Mouse (Mus musculus) embryonic facial prominence, embryonic 14.5 days (tissue): ENCODE measurements around the gene Dph2. TPM values are rescaled to one million over a fixed set of nuclear protein-coding genes. Genes with fewer than 3 reads are reported as not detected.
A peak's percentile ranks its signal among the peaks of the same experiment; 100 is the strongest.

ENCODE experiments used
- ATAC-seq: fragments of 200-750 bp; cut with Nextera tagmentation; 2 replicates; pipeline ENCODE4 v1.8.0; 2017; ENCODE audit warnings: low read depth, moderate number of reproducible peaks, moderate TSS enrichment
- DNase-seq: peaks from one replicate; pipeline ENCODE4 v3.0.0-alpha.2; 2015; ENCODE audit warnings: low spot score
- H3K27ac ChIP-seq: fragments of 300-500 bp; sonication (generic); replicated peaks from 2 replicates; pipeline ENCODE4 v1.5.1; 2014; ENCODE audit warnings: low read depth, mild to moderate bottlenecking, low read length, moderate library complexity
- H3K27me3 ChIP-seq: fragments of 300-500 bp; sonication (generic); replicated peaks from 2 replicates; pipeline ENCODE4 v1.6.1; 2014; ENCODE audit warnings: low read length; ENCODE audit not compliant: control insufficient read depth, insufficient read depth
- H3K36me3 ChIP-seq: fragments of 300-500 bp; sonication (generic); 2 replicates; pipeline ENCODE4 v1.6.1; 2014; ENCODE audit warnings: low read length, mixed read lengths; ENCODE audit not compliant: control insufficient read depth, insufficient read depth
- H3K4me1 ChIP-seq: fragments of 300-500 bp; sonication (generic); 2 replicates; pipeline ENCODE4 v1.6.1; 2014; ENCODE audit warnings: antibody characterized with exemption, low read length; ENCODE audit not compliant: control insufficient read depth, insufficient read depth
- H3K4me2 ChIP-seq: fragments of 300-500 bp; sonication (generic); 2 replicates; pipeline ENCODE4 v1.6.1; 2014; ENCODE audit warnings: low read depth, mild to moderate bottlenecking, low read length, moderate library complexity, mixed read lengths
- H3K4me3 ChIP-seq: fragments of 300-500 bp; sonication (generic); 2 replicates; pipeline ENCODE4 v1.5.1; 2014; ENCODE audit warnings: low read depth, mild to moderate bottlenecking, low read length
- H3K9ac ChIP-seq: fragments of 300-500 bp; sonication (generic); 2 replicates; pipeline ENCODE4 v1.6.1; 2014; ENCODE audit warnings: low read depth, mild to moderate bottlenecking, low read length, moderate library complexity, mixed read lengths
- H3K9me3 ChIP-seq: fragments of 300-500 bp; sonication (generic); 2 replicates; pipeline ENCODE4 v1.6.1; 2016; ENCODE audit warnings: low read length; ENCODE audit not compliant: control insufficient read depth
- WGBS: fragments of 180-500 bp; shearing (Covaris S2); extraction: QIAGEN DNeasy Blood & Tissue Kit; methylation state at CpG from one replicate; pipeline ENCODE4 v1.1.7; 2014; 5-methylcytosine and 5-hydroxymethylcytosine counted together
- polyA plus RNA-seq: library from polyadenylated mRNA; unstranded; fragments of >200 nt; fragmentation: Nextera tagmentation; extraction: Ambion mirVana; gene quantifications from 2 replicates; pipeline ENCODE4 v1.2.1, GENCODE M21; 2014

The Dph2 gene
- 13.4 and 15.0 TPM in 2 replicates for polyA plus RNA-seq

- peak within 1 kb of the TSS; percentile 61 for H3K9ac ChIP-seq
- H3K4me3 ChIP-seq: peak within 1 kb of the TSS; percentile 73
- no peaks in the 10 kb centered on the region for H3K9me3 ChIP-seq
- H3K27me3 ChIP-seq: no peaks in the 10 kb centered on the region
- peak within 1 kb of the TSS; percentile 75 for H3K4me2 ChIP-seq
- H3K36me3 ChIP-seq: peaks cover 30% of the 10 kb centered on the region
- H3K27ac ChIP-seq: no peak within 1 kb of the TSS
- WGBS: 1% methylated on average over 21 of the region's 21 CpGs
- DNase-seq: peak; percentile 97
- ATAC-seq: peak; percentile 91
- 0 out of 2 replicates have a peak, but pooled peaks cover 11% of the 10 kb centered on the region for H3K4me1 ChIP-seq
Observed at GRCm38 (mm10) chr4:117891738-117892161, at the start of gene Dph2. Gene Dph2, minus strand, starts transcription at chr4:117892032.

- no peak for ATAC-seq
- H3K9ac ChIP-seq: no peak overlapping the region
- H3K9me3 ChIP-seq: no peaks in the 10 kb centered on the region
- no peaks in the 10 kb centered on the region for H3K27me3 ChIP-seq
- no peak overlapping the region for H3K4me2 ChIP-seq
- no peak overlapping the region for H3K27ac ChIP-seq
- H3K36me3 ChIP-seq: peaks cover 29% of the 10 kb centered on the region; the same call in 1 of the 2 replicates
- WGBS: 94% methylated on average over 5 of the region's 5 CpGs
- DNase-seq: no peak
- no peak overlapping the region for H3K4me3 ChIP-seq
- H3K4me1 ChIP-seq: no peaks in the 10 kb centered on the region
Observed at GRCm38 (mm10) chr4:117936964-117937363, 45.1 kb upstream of the Dph2 start.

DNA sequence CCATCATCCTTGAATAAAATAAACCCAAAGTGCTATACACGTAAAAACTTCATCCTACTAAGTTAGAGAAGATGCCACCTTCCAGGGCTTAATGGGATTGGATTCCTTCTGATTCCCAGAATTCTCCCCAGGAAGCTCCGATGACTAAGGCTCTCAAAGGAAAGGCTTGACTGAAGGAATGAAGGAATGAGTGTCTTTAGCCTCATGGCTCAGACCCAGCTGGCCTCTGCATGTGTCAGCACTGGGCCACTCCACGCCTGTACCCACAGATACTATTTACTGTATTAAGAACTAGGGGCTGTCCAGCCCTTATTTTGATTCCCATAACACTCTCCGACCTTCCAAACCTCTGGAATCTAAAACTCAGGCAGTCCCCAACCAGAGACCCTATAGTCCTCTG, 42.2 kb upstream of the Dph2 start:
- no peak overlapping the region for H3K4me2 ChIP-seq
- H3K27ac ChIP-seq: no peak overlapping the region
- H3K4me3 ChIP-seq: no peak overlapping the region
- ATAC-seq (no peak), DNase-seq (no peak)
- H3K36me3 ChIP-seq: 0 out of 2 replicates have a peak, but pooled peaks cover 15% of the 10 kb centered on the region
- H3K4me1 ChIP-seq: peaks cover 5% of the 10 kb centered on the region; the same call in 1 of the 2 replicates
- peaks cover 3% of the 10 kb centered on the region for H3K27me3 ChIP-seq
- 82% methylated on average over 4 of the region's 4 CpGs for WGBS
- H3K9ac ChIP-seq: no peak overlapping the region
- H3K9me3 ChIP-seq: no peaks in the 10 kb centered on the region

GRCm38 (mm10) chr4:117933248-117933647, 41.4 kb upstream of the Dph2 start:
- H3K4me2 ChIP-seq: no peak overlapping the region
- H3K36me3 ChIP-seq: 0 out of 2 replicates have a peak, but pooled peaks cover 10% of the 10 kb centered on the region
- no peak overlapping the region for H3K4me3 ChIP-seq
- H3K27me3 ChIP-seq: peaks cover 9% of the 10 kb centered on the region
- peaks cover 11% of the 10 kb centered on the region; the same call in 1 of the 2 replicates for H3K4me1 ChIP-seq
- no peak overlapping the region for H3K9ac ChIP-seq
- no peaks in the 10 kb centered on the region for H3K9me3 ChIP-seq
- DNase-seq (no peak), ATAC-seq (no peak)
- no peak overlapping the region for H3K27ac ChIP-seq
- WGBS: 77% methylated on average over 5 of the region's 5 CpGs

- Histone ChIP-seq H3K9ac (peak within 1 kb of the TSS; percentile 64), H3K27me3 (peaks cover 34% of the 10 kb centered on the region), H3K4me2 (peak within 1 kb of the TSS; percentile 93), H3K27ac (no peak within 1 kb of the TSS), H3K4me3 (peak within 1 kb of the TSS; percentile 48), H3K36me3 (peaks cover 5% of the 10 kb centered on the region; the same call in 1 of the 2 replicates), H3K4me1 (peaks cover 15% of the 10 kb centered on the region; the same call in 1 of the 2 replicates), H3K9me3 (no peaks in the 10 kb centered on the region)
- ATAC-seq (peak; percentile 53), DNase-seq (peak; percentile 49)
- under 1% methylated on average over 21 of the region's 33 CpGs for WGBS
Observed at GRCm38 (mm10) chr4:117929391-117929881, 37.6 kb upstream of the Dph2 start, which contains the start of gene Artn. Gene Artn, minus strand, starts transcription at chr4:117929763.

GRCm38 (mm10) chr4:117928699-117929241, 36.9 kb upstream of the Dph2 start:
- Histone ChIP-seq H3K9ac (peak overlapping the region; percentile 64), H3K9me3 (no peaks in the 10 kb centered on the region), H3K36me3 (peaks cover 5% of the 10 kb centered on the region; the same call in 1 of the 2 replicates), H3K4me2 (peak overlapping the region; percentile 93), H3K27ac (no peak overlapping the region), H3K4me1 (peaks cover 15% of the 10 kb centered on the region; the same call in 1 of the 2 replicates), H3K4me3 (peak overlapping the region; percentile 48), H3K27me3 (peaks cover 34% of the 10 kb centered on the region)
- ATAC-seq (peak; percentile 9), DNase-seq (peak; percentile 68)
- WGBS: 3% methylated on average over 13 of the region's 13 CpGs

DNA sequence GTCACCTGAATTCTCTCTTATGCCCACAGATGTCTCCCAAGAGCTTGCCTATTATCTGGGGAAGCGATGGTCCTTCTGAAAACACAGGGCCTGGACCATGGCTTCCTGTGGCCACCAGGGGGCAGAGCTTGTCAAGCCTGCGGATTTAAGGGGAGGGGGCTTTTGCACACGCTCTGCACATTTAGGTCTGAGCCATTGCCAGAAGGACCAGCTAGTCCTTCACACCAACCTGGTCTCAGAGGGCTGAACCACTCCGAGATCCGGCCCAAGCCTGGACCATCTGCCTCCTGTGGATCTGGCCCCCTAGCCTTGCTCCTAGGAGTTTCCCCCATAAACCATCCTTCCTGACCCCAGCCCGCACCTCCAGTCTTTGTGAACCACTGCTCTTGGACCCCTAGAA, 36.4 kb upstream of the Dph2 start:
- Histone ChIP-seq H3K4me3 (peak overlapping the region; percentile 48; the same call in 1 of the 2 replicates), H3K9me3 (no peaks in the 10 kb centered on the region), H3K4me1 (peaks cover 15% of the 10 kb centered on the region; the same call in 1 of the 2 replicates), H3K27ac (no peak overlapping the region), H3K4me2 (peak overlapping the region; percentile 93), H3K9ac (no peak overlapping the region), H3K36me3 (peaks cover 5% of the 10 kb centered on the region; the same call in 1 of the 2 replicates), H3K27me3 (peaks cover 34% of the 10 kb centered on the region)
- no peak; the same call in 1 of the 2 replicates for ATAC-seq
- DNase-seq: peak; percentile 70
- WGBS: 15% methylated on average over 6 of the region's 6 CpGs

- no peaks in the 10 kb centered on the region; the same call in 1 of the 2 replicates for H3K36me3 ChIP-seq
- peak overlapping the region; percentile 50 for H3K4me3 ChIP-seq
- peak overlapping the region; percentile 61 for H3K9ac ChIP-seq
- ATAC-seq (peak; percentile 64), DNase-seq (peak; percentile 75)
- no peaks in the 10 kb centered on the region for H3K9me3 ChIP-seq
- H3K27me3 ChIP-seq: peaks cover 34% of the 10 kb centered on the region
- peak overlapping the region; percentile 98 for H3K4me2 ChIP-seq
- H3K27ac ChIP-seq: no peak overlapping the region
- H3K4me1 ChIP-seq: peaks cover 15% of the 10 kb centered on the region; the same call in 1 of the 2 replicates
- under 1% methylated on average over 28 of the region's 71 CpGs for WGBS
Observed at GRCm38 (mm10) chr4:117926545-117927482, 35.0 kb upstream of the Dph2 start.
